ENCODE assay signal across 11 mouse cellular contexts in the genomic region with DNA sequence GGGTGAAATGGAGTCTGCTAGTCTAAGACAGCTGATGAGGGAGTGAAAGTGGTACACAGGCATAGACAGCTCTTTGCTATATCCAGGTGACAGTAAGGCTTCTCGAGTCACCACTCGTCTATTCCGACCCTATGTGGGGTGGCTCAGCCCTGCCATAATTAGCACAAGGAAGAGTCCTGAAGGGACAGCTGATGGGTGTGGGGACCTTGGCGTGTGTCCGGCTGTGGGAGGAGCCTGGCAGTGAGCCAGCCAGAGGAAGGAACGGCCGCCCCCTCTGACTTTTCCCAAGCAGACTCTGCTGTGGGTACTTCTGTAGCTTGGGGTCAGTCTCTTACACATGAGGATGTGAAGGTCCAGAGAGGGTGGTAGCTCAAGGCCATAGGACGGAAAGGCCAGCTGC. TPM values are rescaled to one million over a fixed set of nuclear protein-coding genes. Genes with fewer than 3 reads are reported as not detected.
A peak's percentile ranks its signal among the peaks of the same experiment; 100 is the strongest.
DNase-seq lines count a peak whose midpoint lies in the region; ATAC-seq and TF ChIP-seq lines count a peak whose summit lies in the region.
"Had no signal": no experiment of that assay in that cellular context is flagged by ENCODE, and none has a peak within 500 bp of the region (broad histone marks: within the 10 kb centered on the region; RNA-seq: fewer than 3 reads in every experiment).

No protein-coding gene starts in this region.

- no peak overlapping the region for H3K4me3 ChIP-seq in midbrain, embryonic 11.5 days (ENCODE audit: low read depth, low read length)
- H3K4me3 ChIP-seq in midbrain, postnatal 0 days (ENCODE audit: low read depth, low read length) = no peak overlapping the region
- H3K4me3 ChIP-seq in heart, embryonic 11.5 days (ENCODE audit: low read depth, low read length) = no peak overlapping the region
- H3K4me3 ChIP-seq in kidney, embryonic 16.5 days (ENCODE audit: low read length) = no peak overlapping the region
- no peak overlapping the region for H3K4me3 ChIP-seq in forebrain, embryonic 11.5 days (ENCODE audit: low read depth, low read length)
- H3K4me3 ChIP-seq: midbrain, embryonic 12.5 days; stomach, embryonic 15.5 days had no signal

- H3K4me1 ChIP-seq in midbrain, embryonic 11.5 days (ENCODE audit: control insufficient read depth, insufficient read depth, low read length) = no peaks in the 10 kb centered on the region
- no peaks in the 10 kb centered on the region for H3K4me1 ChIP-seq in midbrain, postnatal 0 days (ENCODE audit: insufficient read depth, low read length)
- peaks cover 32% of the 10 kb centered on the region for H3K4me1 ChIP-seq in heart, embryonic 11.5 days (ENCODE audit: control insufficient read depth, insufficient read depth, low read length)
- peaks cover 14% of the 10 kb centered on the region for H3K4me1 ChIP-seq in kidney, embryonic 16.5 days (ENCODE audit: insufficient read depth, low read length)
- H3K4me1 ChIP-seq in forebrain, embryonic 11.5 days (replicated peaks; ENCODE audit: control insufficient read depth, insufficient read depth, low read length) = no peaks in the 10 kb centered on the region
- H3K4me1 ChIP-seq: midbrain, embryonic 12.5 days had no signal

- H3K27ac ChIP-seq in midbrain, embryonic 11.5 days (ENCODE audit: low read depth, low read length) = no peak overlapping the region
- H3K27ac ChIP-seq in midbrain, postnatal 0 days (ENCODE audit: low read depth, low read length) = no peak overlapping the region
- H3K27ac ChIP-seq in heart, embryonic 11.5 days (ENCODE audit: low read depth, low read length) = 0 out of 2 replicates have a peak overlapping the region, but pooled peaks have one; percentile 15
- no peak overlapping the region for H3K27ac ChIP-seq in kidney, embryonic 16.5 days (ENCODE audit: low read length)
- no peak overlapping the region for H3K27ac ChIP-seq in forebrain, embryonic 11.5 days (ENCODE audit: low read depth, low read length)
- H3K27ac ChIP-seq: midbrain, embryonic 12.5 days had no signal

- no peak for ATAC-seq in midbrain, embryonic 11.5 days (ENCODE audit: low FRiP score)
- ATAC-seq in midbrain, postnatal 0 days (ENCODE audit: low FRiP score) = no peak; the same call in 1 of the 2 replicates
- ATAC-seq in heart, embryonic 11.5 days (replicated peaks; ENCODE audit: insufficient number of reproducible peaks, low FRiP score, low TSS enrichment) = peak; percentile 11; the same call in 1 of the 2 replicates
- ATAC-seq in kidney, embryonic 16.5 days (ENCODE audit: low FRiP score, low TSS enrichment) = peak; percentile 57; the same call in 1 of the 2 replicates
- no peak for ATAC-seq in CD4-positive, CD25-positive, alpha-beta regulatory T cell, adult 4 months
- ATAC-seq in forebrain, embryonic 11.5 days (replicated peaks; ENCODE audit: low FRiP score) = no peak

- H3K36me3 ChIP-seq in midbrain, embryonic 11.5 days (ENCODE audit: control insufficient read depth, insufficient read depth, low read length) = peaks cover 10% of the 10 kb centered on the region
- H3K36me3 ChIP-seq in midbrain, postnatal 0 days (ENCODE audit: insufficient read depth, low read length) = 0 out of 2 replicates have a peak, but pooled peaks cover 4% of the 10 kb centered on the region
- no peaks in the 10 kb centered on the region for H3K36me3 ChIP-seq in heart, embryonic 11.5 days (ENCODE audit: control insufficient read depth, insufficient read depth, low read length)
- H3K36me3 ChIP-seq in kidney, embryonic 16.5 days (ENCODE audit: insufficient read depth, low read length) = 0 out of 2 replicates have a peak, but pooled peaks cover 5% of the 10 kb centered on the region
- no peaks in the 10 kb centered on the region for H3K36me3 ChIP-seq in forebrain, embryonic 11.5 days (ENCODE audit: control insufficient read depth, insufficient read depth, low read length)
- H3K36me3 ChIP-seq: stomach, embryonic 15.5 days had no signal

- no peak for TF ChIP-seq CTCF in midbrain, postnatal 0 days (IDR thresholded peaks at IDR 0.05)

- no peaks in the 10 kb centered on the region for H3K27me3 ChIP-seq in midbrain, embryonic 11.5 days (ENCODE audit: control insufficient read depth, insufficient read depth, low read length)
- no peaks in the 10 kb centered on the region for H3K27me3 ChIP-seq in midbrain, postnatal 0 days (ENCODE audit: insufficient read depth, low read length)
- H3K27me3 ChIP-seq in heart, embryonic 11.5 days (ENCODE audit: control insufficient read depth, insufficient read depth, low read length) = no peaks in the 10 kb centered on the region
- no peaks in the 10 kb centered on the region for H3K27me3 ChIP-seq in kidney, embryonic 16.5 days (ENCODE audit: insufficient read depth, low read length)
- no peaks in the 10 kb centered on the region for H3K27me3 ChIP-seq in forebrain, embryonic 11.5 days (ENCODE audit: control insufficient read depth, insufficient read depth, low read length)
- H3K27me3 ChIP-seq: midbrain, embryonic 12.5 days; stomach, embryonic 15.5 days had no signal

- no peak overlapping the region for H3K4me2 ChIP-seq in midbrain, embryonic 11.5 days
- H3K4me2 ChIP-seq in midbrain, postnatal 0 days (ENCODE audit: low read depth, low read length, poor library complexity, severe bottlenecking) = no peak overlapping the region
- peak overlapping the region; percentile 24 for H3K4me2 ChIP-seq in heart, embryonic 11.5 days
- no peak overlapping the region for H3K4me2 ChIP-seq in kidney, embryonic 16.5 days (replicated peaks; ENCODE audit: low read depth, low read length)
- no peak overlapping the region for H3K4me2 ChIP-seq in forebrain, embryonic 11.5 days (ENCODE audit: low read depth, low read length, severe bottlenecking)
- H3K4me2 ChIP-seq: midbrain, embryonic 12.5 days; stomach, embryonic 15.5 days had no signal

- WGBS in midbrain, embryonic 11.5 days = 86% methylated on average over 8 of the region's 8 CpGs
- WGBS in midbrain, postnatal 0 days = 59% methylated on average over 8 of the region's 8 CpGs
- WGBS in heart, embryonic 11.5 days (ENCODE audit: insufficient replicate concordance) = 48% methylated on average over 8 of the region's 8 CpGs
- 37% methylated on average over 8 of the region's 8 CpGs for WGBS in kidney, embryonic 16.5 days
- WGBS in forebrain, embryonic 11.5 days = 78% methylated on average over 8 of the region's 8 CpGs

- H3K9me3 ChIP-seq in midbrain, embryonic 11.5 days (ENCODE audit: control insufficient read depth, low read length) = no peaks in the 10 kb centered on the region
- H3K9me3 ChIP-seq in midbrain, postnatal 0 days (ENCODE audit: low read length) = no peaks in the 10 kb centered on the region
- H3K9me3 ChIP-seq in heart, embryonic 11.5 days (replicated peaks; ENCODE audit: control insufficient read depth, low read length) = no peaks in the 10 kb centered on the region
- H3K9me3 ChIP-seq in kidney, embryonic 16.5 days (ENCODE audit: low read length) = no peaks in the 10 kb centered on the region
- H3K9me3 ChIP-seq in forebrain, embryonic 11.5 days (ENCODE audit: control insufficient read depth, low read length) = no peaks in the 10 kb centered on the region
- H3K9me3 ChIP-seq: midbrain, embryonic 12.5 days; stomach, embryonic 15.5 days had no signal

- peak; percentile 69 for DNase-seq in midbrain, embryonic 11.5 days (ENCODE audit: low spot score, missing footprints)
- no peak for DNase-seq in midbrain, postnatal 0 days (ENCODE audit: low spot score)
- peak; percentile 73 to 77 for DNase-seq in lung, postnatal 4 days
- DNase-seq in forebrain, embryonic 11.5 days (ENCODE audit: low spot score) = no peak
- DNase-seq in cerebellum, adult 8-10 months = no peak
- DNase-seq: cerebellum, adult 11-12 months had no signal

- H3K9ac ChIP-seq in midbrain, embryonic 11.5 days (ENCODE audit: low read length) = no peak overlapping the region
- H3K9ac ChIP-seq in midbrain, postnatal 0 days (replicated peaks; ENCODE audit: low read length, poor library complexity, severe bottlenecking) = no peak overlapping the region
- H3K9ac ChIP-seq in heart, embryonic 11.5 days (ENCODE audit: low read depth, low read length) = no peak overlapping the region
- H3K9ac ChIP-seq in kidney, embryonic 16.5 days (replicated peaks; ENCODE audit: low read length) = no peak overlapping the region
- no peak overlapping the region for H3K9ac ChIP-seq in forebrain, embryonic 11.5 days (ENCODE audit: low read length)
- H3K9ac ChIP-seq: midbrain, embryonic 12.5 days; stomach, embryonic 15.5 days had no signal

RNA-seq across cellular contexts. Expression of gene Adamts7, which starts 21.2 kb away (rescaled TPM):
- 11.4 and 11.5 TPM in 2 replicates for polyA plus RNA-seq in midbrain, embryonic 11.5 days (2014; fragmentation: Nextera tagmentation; extraction: Ambion mirVana)
- total RNA-seq in midbrain, postnatal 0 days (2014; rRNA removed) = 8.9 and 12.5 TPM in 2 replicates
- polyA plus RNA-seq in midbrain, postnatal 0 days (2015; fragmentation: Nextera tagmentation; extraction: Ambion mirVana) = 2.5 and 3.1 TPM in 2 replicates
- 4.2 and 4.9 TPM in 2 replicates for polyA plus RNA-seq in heart, embryonic 11.5 days (2014; fragmentation: Nextera tagmentation; extraction: Ambion mirVana)
- polyA plus RNA-seq in kidney, embryonic 16.5 days (2015; fragmentation: Nextera tagmentation; extraction: Ambion mirVana) = 16.5 and 17.5 TPM in 2 replicates
- polyA plus RNA-seq in CD4-positive, CD25-positive, alpha-beta regulatory T cell, adult 4 months (2017; shearing (Covaris generic)) = under 1 TPM in 1 of 2 experiments, not detected in 1; 0.05 TPM
- polyA plus RNA-seq in forebrain, embryonic 11.5 days (2014; fragmentation: Nextera tagmentation; extraction: Ambion mirVana) = 21.5 and 22.2 TPM in 2 replicates

Comparison
In these comparisons a context has a peak if more than half of its experiments do, and no peak if none do; other contexts are left out.
1. DNase-seq: peak in midbrain, embryonic 11.5 days (single experiment) and lung, postnatal 4 days (2 of 2); none in midbrain, postnatal 0 days (single experiment), forebrain, embryonic 11.5 days (single experiment) and cerebellum, adult 8-10 months (single experiment).
2. ATAC-seq: peak in heart, embryonic 11.5 days (single experiment) and kidney, embryonic 16.5 days (single experiment); none in midbrain, embryonic 11.5 days (single experiment), midbrain, postnatal 0 days (single experiment), CD4-positive, CD25-positive, alpha-beta regulatory T cell, adult 4 months (single experiment) and forebrain, embryonic 11.5 days (single experiment).